Mouse (Mus musculus) MEL (cell line): ENCODE data around the gene Tiam1. TPM values are rescaled to one million over a fixed set of nuclear protein-coding genes. Genes with fewer than 3 reads are reported as not detected.

ENCODE experiments used
- DNase-seq: peaks from one replicate; pipeline ENCODE4 v3.0.0; 2011; ENCODE audit warnings: low read depth, low spot score
- H3K27ac ChIP-seq: 2 replicates; pipeline ENCODE4 v1.5.1; 2012; ENCODE audit warnings: low read depth, mild to moderate bottlenecking, control low read depth, low read length, moderate library complexity; ENCODE audit not compliant: control insufficient read depth
- H3K27me3 ChIP-seq, 2 experiments: fragments of 150-350 bp in 1 of 2; sonication (generic) in 1 of 2; 2 replicates each; pipeline ENCODE4 v1.6.1; 2012; ENCODE audit warnings: low read length in 2 of 2, mild to moderate bottlenecking in 2 of 2, improper control_type of control experiment in 1 of 2, moderate library complexity in 1 of 2; ENCODE audit not compliant: insufficient read depth in 2 of 2, control insufficient read depth in 1 of 2
- H3K36me3 ChIP-seq, 2 experiments: 2 replicates each; pipeline ENCODE4 v1.6.1; 2012 to 2014; ENCODE audit warnings: low read length in 2 of 2, improper control_type of control experiment in 1 of 2, inconsistent platforms in 1 of 2, mild to moderate bottlenecking in 1 of 2; ENCODE audit not compliant: insufficient read depth in 2 of 2, control insufficient read depth in 1 of 2
- H3K4me1 ChIP-seq, 2 experiments: fragments of 150-350 bp in 1 of 2; sonication (generic) in 1 of 2; 2 replicates each; pipeline ENCODE4 v1.6.1; 2012; ENCODE audit warnings: low read length in 2 of 2, improper control_type of control experiment in 1 of 2, mild to moderate bottlenecking in 1 of 2; ENCODE audit not compliant: insufficient read depth in 2 of 2, control insufficient read depth in 1 of 2
- H3K4me3 ChIP-seq, 2 experiments: fragments of 150-350 bp in 1 of 2; sonication (generic) in 1 of 2; 2 replicates each; pipeline ENCODE4 v1.5.1; 2012; ENCODE audit warnings: low read depth in 2 of 2, low read length in 2 of 2, mild to moderate bottlenecking in 2 of 2, moderate library complexity in 2 of 2, control low read depth in 1 of 2, improper control_type of control experiment in 1 of 2; ENCODE audit not compliant: control insufficient read depth in 1 of 2, insufficient read depth in 1 of 2
- H3K79me2 ChIP-seq: 2 replicates; pipeline ENCODE4 v1.6.1; 2012; ENCODE audit warnings: mild to moderate bottlenecking, low read length, moderate library complexity; ENCODE audit not compliant: control insufficient read depth, poor library complexity, insufficient read depth
- H3K9ac ChIP-seq: 2 replicates; pipeline ENCODE4 v1.6.1; 2012; ENCODE audit warnings: low read depth, mild to moderate bottlenecking, control low read depth, low read length, moderate library complexity; ENCODE audit not compliant: control insufficient read depth, poor library complexity, severe bottlenecking
- H3K9me3 ChIP-seq: fragments of 150-350 bp; sonication (generic); replicated peaks from 2 replicates; pipeline ENCODE4 v1.6.1; 2012; ENCODE audit warnings: mild to moderate bottlenecking, low read length, improper control_type of control experiment, moderate library complexity; ENCODE audit not compliant: insufficient read depth
- CHD1 ChIP-seq: IDR thresholded peaks from 2 replicates; pipeline ENCODE4 v1.6.1; 2012; ENCODE audit warnings: low read depth, mild to moderate bottlenecking, inconsistent platforms, low read length, improper control_type of control experiment
- CTCF ChIP-seq, 3 experiments: IDR thresholded peaks in 2 of 3; conservative IDR thresholded peaks in 1 of 3; 2 replicates each; pipeline ENCODE4 v1.5.1; 2011 to 2012; ENCODE audit warnings: low read length in 3 of 3, low read depth in 2 of 3, mild to moderate bottlenecking in 2 of 3, improper control_type of control experiment in 1 of 3, inconsistent platforms in 1 of 3, mixed read lengths in 1 of 3, moderate library complexity in 1 of 3; ENCODE audit not compliant: control insufficient read depth in 1 of 3, insufficient read depth in 1 of 3, poor library complexity in 1 of 3, severe bottlenecking in 1 of 3
- E2F4 ChIP-seq: IDR thresholded peaks from 2 replicates; pipeline ENCODE4 v1.6.1; 2011; ENCODE audit warnings: low read depth, low read length, improper control_type of control experiment, borderline replicate concordance
- ELF1 ChIP-seq: IDR thresholded peaks from 2 replicates; pipeline ENCODE4 v1.6.1; 2014; ENCODE audit warnings: low read depth, mild to moderate bottlenecking, inconsistent platforms, low read length, improper control_type of control experiment, moderate library complexity
- GABPA ChIP-seq: IDR thresholded peaks from 2 replicates; pipeline ENCODE4 v1.6.1; 2012; ENCODE audit warnings: low read depth, mild to moderate bottlenecking, inconsistent platforms, low read length, improper control_type of control experiment, moderate library complexity
- JUND ChIP-seq: IDR thresholded peaks from 2 replicates; pipeline ENCODE4 v1.6.1; 2011; ENCODE audit warnings: low read depth, mild to moderate bottlenecking, improper control_type of control experiment, low read length
- KAT2A ChIP-seq: conservative IDR thresholded peaks from 2 replicates; pipeline ENCODE4 v1.6.1; 2012; ENCODE audit warnings: low read depth, low read length, improper control_type of control experiment, inconsistent platforms
- MAFK ChIP-seq: IDR thresholded peaks from 2 replicates; pipeline ENCODE4 v1.6.1; 2011; ENCODE audit warnings: low read depth, mild to moderate bottlenecking, low read length, improper control_type of control experiment, borderline replicate concordance
- MEF2A ChIP-seq: IDR thresholded peaks from 2 replicates; pipeline ENCODE4 v1.6.1; 2014; ENCODE audit warnings: low read depth, mild to moderate bottlenecking, inconsistent platforms, low read length, improper control_type of control experiment; ENCODE audit not compliant: poor library complexity, insufficient replicate concordance, severe bottlenecking; ENCODE audit errors: extremely low read depth
- MYC ChIP-seq: IDR thresholded peaks from 2 replicates; pipeline ENCODE4 v1.6.1; 2011; ENCODE audit warnings: low read depth, mild to moderate bottlenecking, low read length, improper control_type of control experiment, moderate library complexity
- NELFE ChIP-seq: IDR thresholded peaks from 2 replicates; pipeline ENCODE4 v1.6.1; 2011; ENCODE audit warnings: low read depth, low read length, improper control_type of control experiment
- POLR2A ChIP-seq, 2 experiments: IDR thresholded peaks; 2 replicates each; pipeline ENCODE4 v1.6.1; 2011 to 2012; ENCODE audit warnings: low read length in 2 of 2, mild to moderate bottlenecking in 2 of 2, control low read depth in 1 of 2, improper control_type of control experiment in 1 of 2, low read depth in 1 of 2, moderate library complexity in 1 of 2; ENCODE audit not compliant: control insufficient read depth in 1 of 2, insufficient read depth in 1 of 2, poor library complexity in 1 of 2
- POLR2AphosphoS2 ChIP-seq: IDR thresholded peaks from 2 replicates; pipeline ENCODE4 v1.6.1; 2011; ENCODE audit warnings: low read length, improper control_type of control experiment
- POLR2AphosphoS5 ChIP-seq: IDR thresholded peaks from 2 replicates; pipeline ENCODE4 v1.6.1; 2012; ENCODE audit warnings: low read depth, borderline replicate concordance, mild to moderate bottlenecking, inconsistent platforms, low read length, moderate library complexity, mixed read lengths
- RAD21 ChIP-seq: IDR thresholded peaks from 2 replicates; pipeline ENCODE4 v1.6.1; 2011; ENCODE audit warnings: mild to moderate bottlenecking, low read depth, low read length, improper control_type of control experiment
- TCF12 ChIP-seq: IDR thresholded peaks from 2 replicates; pipeline ENCODE4 v1.6.1; 2014; ENCODE audit warnings: low read depth, mild to moderate bottlenecking, inconsistent platforms, low read length, improper control_type of control experiment, moderate library complexity
- UBTF ChIP-seq: IDR thresholded peaks from 2 replicates; pipeline ENCODE4 v1.6.1; 2012; ENCODE audit warnings: low read depth, mild to moderate bottlenecking, inconsistent platforms, low read length, improper control_type of control experiment, moderate library complexity, borderline replicate concordance; ENCODE audit not compliant: insufficient read depth
- USF2 ChIP-seq, 2 experiments: IDR thresholded peaks; 2 replicates each; pipeline ENCODE4 v1.6.1; 2011 to 2012; ENCODE audit warnings: improper control_type of control experiment in 2 of 2, low read length in 2 of 2, borderline replicate concordance in 1 of 2, inconsistent platforms in 1 of 2, low read depth in 1 of 2, mild to moderate bottlenecking in 1 of 2; ENCODE audit not compliant: insufficient read depth in 1 of 2
- ZMIZ1 ChIP-seq: IDR thresholded peaks from 2 replicates; pipeline ENCODE4 v1.6.1; 2012; ENCODE audit warnings: low read depth, mild to moderate bottlenecking, inconsistent platforms, low read length, improper control_type of control experiment, moderate library complexity
- ZNF384 ChIP-seq: IDR thresholded peaks from 2 replicates; pipeline ENCODE4 v1.6.1; 2012; ENCODE audit warnings: low read depth, mild to moderate bottlenecking, inconsistent platforms, low read length, improper control_type of control experiment
- polyA plus RNA-seq, 2 experiments: library from polyadenylated mRNA; stranded (reverse) in 1 of 2; unstranded in 1 of 2; fragments of >175 nt in 1 of 2; fragments of >200 nt in 1 of 2; gene quantifications; 2 replicates each; pipeline versions ENCODE4 v1.2.1 to v1.2.4; 2012; ENCODE audit warnings: low replicate concordance in 2 of 2, low read depth in 1 of 2; ENCODE audit not compliant: insufficient read length in 2 of 2, insufficient read depth in 1 of 2, missing spikeins in 1 of 2
- total RNA-seq: library from RNA; depleted of rRNA; stranded (reverse); fragments of 300-350 nt; gene quantifications from 2 replicates; pipeline ENCODE4 v1.2.3, GENCODE M21; 2012

The Tiam1 gene
- total and polyA plus RNA-seq, 3 experiments: 15.0 to 23.9 (median 19.9) TPM

DNA sequence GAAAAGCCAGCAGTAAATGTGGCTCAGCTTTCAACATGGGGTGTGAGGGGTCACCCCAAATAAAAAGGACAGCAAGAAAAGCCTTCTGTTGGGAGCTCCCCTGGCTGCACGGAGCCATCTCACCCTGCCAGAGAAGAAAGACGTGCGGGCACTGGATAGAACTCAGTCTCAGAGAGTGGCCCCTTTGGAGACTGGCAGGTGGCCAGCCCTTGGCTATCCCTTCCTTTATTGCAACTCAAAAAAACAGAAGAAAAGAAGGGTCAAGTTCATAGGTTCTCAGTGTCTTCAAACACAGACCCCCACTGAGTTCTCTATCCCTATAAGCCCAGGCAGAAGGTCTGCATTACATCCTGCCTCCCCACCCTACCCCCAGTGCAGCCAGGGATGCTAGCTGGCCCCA lies 115.7 kb downstream of the Tiam1 start:
- H3K4me1 ChIP-seq: no peaks in the 10 kb centered on the region
- DNase-seq: no peak
- no peaks in the 10 kb centered on the region for H3K9me3 ChIP-seq

DNA sequence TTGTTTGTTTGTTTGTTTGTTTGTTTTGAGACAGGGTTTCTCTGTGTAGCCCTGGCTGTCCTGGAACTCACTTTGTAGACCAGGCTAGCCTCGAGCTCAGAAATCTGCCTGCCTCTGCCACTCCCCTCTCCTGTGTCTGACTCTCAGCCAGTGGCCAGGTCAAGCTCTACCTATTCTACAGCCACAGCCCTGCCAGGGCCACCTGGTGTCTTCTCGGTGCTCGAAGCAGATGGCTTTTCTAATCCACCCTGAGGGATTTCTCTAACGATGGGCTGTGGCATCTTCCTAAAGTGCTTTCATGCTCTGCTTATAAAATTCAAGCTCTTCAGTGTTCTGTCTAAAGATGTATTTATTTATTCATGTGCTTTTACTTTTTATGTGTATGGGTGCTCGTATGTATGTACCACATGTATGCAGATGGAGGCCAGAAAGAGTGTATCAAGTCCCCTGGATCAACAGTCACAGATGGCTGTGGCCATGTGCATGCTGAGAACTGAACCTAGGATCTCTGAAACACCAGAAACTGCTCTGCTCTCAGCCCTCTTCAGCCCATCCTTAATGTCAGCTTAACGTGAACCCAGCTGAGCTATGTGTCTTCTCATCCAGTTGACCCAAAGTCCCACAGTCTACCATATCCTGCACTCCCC lies 117.9 kb downstream of the Tiam1 start:
- Histone ChIP-seq H3K9ac (no peak overlapping the region), H3K27ac (no peak overlapping the region), H3K9me3 (no peaks in the 10 kb centered on the region), H3K79me2 (no peaks in the 10 kb centered on the region; the same call in 1 of the 2 replicates), H3K36me3 (no peaks in the 10 kb centered on the region), H3K27me3 (no peaks in the 10 kb centered on the region), H3K4me3 (no peak overlapping the region), H3K4me1 (no peaks in the 10 kb centered on the region)
- DNase-seq: no peak
- no peak for TF ChIP-seq GABPA
- no peak for TF ChIP-seq CHD1
- no peak for TF ChIP-seq RAD21
- no peak for TF ChIP-seq MYC
- no peak for TF ChIP-seq CTCF (IDR thresholded peaks at IDR 0.05 in 2 of 3, conservative IDR thresholded peaks at IDR 0.05 in 1 of 3; ENCODE audit: control insufficient read depth in 1 of 3, insufficient read depth in 1 of 3, low read depth in 2 of 3, low read length in 3 of 3, poor library complexity in 1 of 3, severe bottlenecking in 1 of 3)
- no peak for TF ChIP-seq ZNF384
- no peak for TF ChIP-seq UBTF
- no peak for TF ChIP-seq USF2 (IDR thresholded peaks at IDR 0.05; ENCODE audit: borderline replicate concordance in 1 of 2, insufficient read depth in 1 of 2, low read depth in 1 of 2, low read length in 2 of 2)
- TF ChIP-seq POLR2AphosphoS5: no peak
- TF ChIP-seq E2F4: no peak

More for the DNA sequence above, 115.7 kb downstream of the Tiam1 start:
- no peak overlapping the region for H3K27ac ChIP-seq
- no peak for TF ChIP-seq KAT2A
- no peak for TF ChIP-seq ELF1
- TF ChIP-seq TCF12: no peak
- TF ChIP-seq MEF2A: no peak
- no peak for TF ChIP-seq NELFE
- TF ChIP-seq MAFK: no peak
- no peak for TF ChIP-seq CTCF (IDR thresholded peaks at IDR 0.05 in 2 of 3, conservative IDR thresholded peaks at IDR 0.05 in 1 of 3; ENCODE audit: control insufficient read depth in 1 of 3, insufficient read depth in 1 of 3, low read depth in 2 of 3, low read length in 3 of 3, poor library complexity in 1 of 3, severe bottlenecking in 1 of 3)
- TF ChIP-seq GABPA: no peak
- TF ChIP-seq POLR2AphosphoS2: no peak
- no peak for TF ChIP-seq POLR2A (IDR thresholded peaks at IDR 0.05; ENCODE audit: control insufficient read depth in 1 of 2, insufficient read depth in 1 of 2, low read depth in 1 of 2, low read length in 2 of 2, poor library complexity in 1 of 2)
- no peak for TF ChIP-seq RAD21
- no peak for TF ChIP-seq ZMIZ1
- TF ChIP-seq JUND: no peak
- no peak for TF ChIP-seq E2F4
- H3K27me3 ChIP-seq: no peaks in the 10 kb centered on the region
- H3K9ac ChIP-seq: no peak overlapping the region
- H3K4me3 ChIP-seq: no peak overlapping the region
- H3K36me3 ChIP-seq: no peaks in the 10 kb centered on the region
- H3K79me2 ChIP-seq: no peaks in the 10 kb centered on the region; the same call in 1 of the 2 replicates
